28 mouse cellular contexts compared by ENCODE assay signal in the genomic region with DNA sequence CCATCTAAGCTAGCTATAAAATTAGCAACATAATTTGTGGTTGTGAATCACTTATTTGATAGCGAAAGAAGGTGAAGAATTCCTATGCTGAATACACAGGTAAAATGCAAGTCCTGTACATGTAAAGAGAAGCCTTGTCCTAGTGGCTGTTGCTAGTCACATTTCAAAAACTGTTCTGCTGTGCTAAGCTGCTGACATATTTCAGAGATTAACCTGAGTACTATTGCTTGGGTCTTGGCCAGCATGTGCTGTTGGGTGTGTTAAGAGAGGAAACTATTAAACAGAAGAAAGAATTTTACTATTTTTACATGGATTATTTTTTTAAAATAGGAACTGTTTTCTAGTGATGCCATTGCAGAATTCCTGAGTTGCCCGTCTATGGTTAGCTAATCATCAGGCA.
"Had no signal": no experiment of that assay in that cellular context is flagged by ENCODE, and none has a peak within 500 bp of the region (broad histone marks: within the 10 kb centered on the region; RNA-seq: fewer than 3 reads in every experiment).

No protein-coding gene starts in this region.

- ATAC-seq: forebrain, embryonic 13.5 days; forebrain, embryonic 14.5 days; forebrain, embryonic 15.5 days; forebrain, embryonic 16.5 days; forebrain, postnatal 0 days had no signal

- H3K9ac ChIP-seq: embryonic facial prominence, embryonic 12.5 days; embryonic facial prominence, embryonic 13.5 days; embryonic facial prominence, embryonic 15.5 days; forebrain, embryonic 12.5 days; forebrain, embryonic 13.5 days; forebrain, embryonic 15.5 days; forebrain, postnatal 0 days had no signal

- H3K36me3 ChIP-seq: embryonic facial prominence, embryonic 10.5 days; embryonic facial prominence, embryonic 12.5 days; embryonic facial prominence, embryonic 13.5 days; embryonic facial prominence, embryonic 15.5 days; forebrain, embryonic 10.5 days; forebrain, embryonic 12.5 days; forebrain, embryonic 15.5 days had no signal

- H3K4me2 ChIP-seq: embryonic facial prominence, embryonic 12.5 days; embryonic facial prominence, embryonic 13.5 days; embryonic facial prominence, embryonic 15.5 days; forebrain, embryonic 12.5 days; forebrain, embryonic 13.5 days; forebrain, embryonic 15.5 days had no signal

- H3K9me3 ChIP-seq: embryonic facial prominence, embryonic 10.5 days; embryonic facial prominence, embryonic 12.5 days; embryonic facial prominence, embryonic 13.5 days; embryonic facial prominence, embryonic 15.5 days; forebrain, embryonic 10.5 days; forebrain, embryonic 12.5 days; forebrain, embryonic 13.5 days; forebrain, embryonic 15.5 days had no signal

- H3K4me1 ChIP-seq: embryonic facial prominence, embryonic 12.5 days; embryonic facial prominence, embryonic 15.5 days had no signal

- H3K27me3 ChIP-seq: embryonic facial prominence, embryonic 12.5 days; embryonic facial prominence, embryonic 13.5 days; embryonic facial prominence, embryonic 15.5 days; forebrain, embryonic 12.5 days; forebrain, embryonic 13.5 days; forebrain, embryonic 15.5 days had no signal

- H3K27ac ChIP-seq: embryonic facial prominence, embryonic 10.5 days; embryonic facial prominence, embryonic 12.5 days; embryonic facial prominence, embryonic 13.5 days; embryonic facial prominence, embryonic 15.5 days; forebrain, embryonic 10.5 days; forebrain, embryonic 12.5 days; forebrain, embryonic 13.5 days; forebrain, embryonic 15.5 days; gastrocnemius, adult 2 months; heart, adult 2 months had no signal

- DNase-seq: cerebellum, adult 2 months; cerebellum, adult 8-10 months; cerebellum, adult 9-10 months; cerebellum, adult 9-11 months; cerebellum, postnatal 10 days; cerebellum, postnatal 14 days; cerebellum, postnatal 25 days; cerebellum, postnatal 36 days; embryo, embryonic 11 days; forebrain, postnatal 0 days; gastrocnemius, adult 2 months; gastrocnemius, postnatal 10 days; gastrocnemius, postnatal 14 days; gastrocnemius, postnatal 25 days; gastrocnemius, postnatal 36 days; heart, adult 18-20 months; heart, adult 2 months had no signal

- H3K4me3 ChIP-seq: embryonic facial prominence, embryonic 10.5 days; embryonic facial prominence, embryonic 12.5 days; embryonic facial prominence, embryonic 13.5 days; embryonic facial prominence, embryonic 15.5 days; erythroblast, embryonic 14.5 days; forebrain, embryonic 10.5 days; forebrain, embryonic 12.5 days; forebrain, embryonic 13.5 days; forebrain, embryonic 15.5 days; gastrocnemius, adult 2 months; heart, adult 2 months had no signal
